Comparison of ENCODE assay signal across 8 mouse cellular contexts in the genomic region with DNA sequence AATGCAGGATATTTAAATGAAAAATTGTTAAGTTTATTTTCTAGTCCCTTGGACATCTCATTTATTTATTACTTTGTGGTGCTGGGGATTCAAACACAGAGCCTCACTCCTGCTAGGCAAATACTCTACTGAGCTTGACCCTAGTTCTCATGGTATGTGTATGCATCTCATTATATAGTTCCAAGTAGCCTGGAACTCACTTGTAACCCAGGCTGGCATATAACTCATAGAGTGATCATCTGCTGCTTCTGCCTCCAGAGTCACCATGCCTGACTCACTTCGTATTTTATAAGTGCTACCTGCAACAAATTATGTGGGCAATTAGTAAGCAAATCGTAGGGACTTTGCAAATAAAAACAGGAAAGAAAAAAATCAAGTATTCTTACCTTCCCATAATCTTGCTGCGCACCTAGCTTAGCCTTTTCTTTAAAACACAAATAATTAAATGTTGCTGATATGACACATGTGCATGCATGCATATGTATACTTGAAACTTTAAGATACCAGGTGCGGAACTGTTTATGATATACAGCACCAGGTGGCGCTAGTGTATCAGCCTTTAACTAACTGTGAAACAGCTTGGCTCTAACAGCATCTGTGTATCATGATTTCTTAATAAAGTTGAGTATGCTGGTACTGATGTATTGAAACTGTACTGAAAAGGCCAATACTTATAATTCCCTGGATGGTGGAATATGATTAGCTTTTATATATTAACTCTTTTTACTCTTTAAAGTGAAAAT. TPM values are rescaled to one million over a fixed set of nuclear protein-coding genes. Genes with fewer than 3 reads are reported as not detected.
DNase-seq lines count a peak whose midpoint lies in the region; ATAC-seq lines count a peak whose summit lies in the region.
"Had no signal": no experiment of that assay in that cellular context is flagged by ENCODE, and none has a peak within 500 bp of the region (broad histone marks: within the 10 kb centered on the region; RNA-seq: fewer than 3 reads in every experiment).

No protein-coding gene starts in this region.

- ATAC-seq in forebrain, embryonic 11.5 days (replicated peaks; ENCODE audit: low FRiP score) = peak; percentile 64; the same call in 1 of the 2 replicates
- ATAC-seq in hindbrain, embryonic 16.5 days = peak; percentile 74; the same call in 1 of the 2 replicates

- 40% methylated on average over 5 of the region's 5 CpGs for WGBS in forebrain, embryonic 11.5 days
- WGBS in hindbrain, embryonic 16.5 days = 37% methylated on average over 5 of the region's 5 CpGs

- H3K9ac ChIP-seq in forebrain, embryonic 11.5 days (ENCODE audit: low read length) = no peak overlapping the region
- H3K9ac ChIP-seq in hindbrain, embryonic 16.5 days (ENCODE audit: low read depth, low read length) = no peak overlapping the region
- H3K9ac ChIP-seq: lung, embryonic 15.5 days had no signal

- no peaks in the 10 kb centered on the region for H3K9me3 ChIP-seq in forebrain, embryonic 11.5 days (ENCODE audit: control insufficient read depth, low read length)
- H3K9me3 ChIP-seq in hindbrain, embryonic 16.5 days (ENCODE audit: control insufficient read depth, low read length) = no peaks in the 10 kb centered on the region
- H3K9me3 ChIP-seq: lung, embryonic 15.5 days had no signal

- H3K27ac ChIP-seq in forebrain, embryonic 11.5 days (ENCODE audit: low read depth, low read length) = no peak overlapping the region
- H3K27ac ChIP-seq in hindbrain, embryonic 16.5 days (ENCODE audit: low read depth, low read length) = no peak overlapping the region
- H3K27ac ChIP-seq: lung, embryonic 15.5 days had no signal

- H3K4me2 ChIP-seq in forebrain, embryonic 11.5 days (ENCODE audit: low read depth, low read length, severe bottlenecking) = no peak overlapping the region
- no peak overlapping the region for H3K4me2 ChIP-seq in hindbrain, embryonic 16.5 days (ENCODE audit: low read length)
- H3K4me2 ChIP-seq: lung, embryonic 15.5 days had no signal

- H3K4me1 ChIP-seq in forebrain, embryonic 11.5 days (replicated peaks; ENCODE audit: control insufficient read depth, insufficient read depth, low read length) = no peaks in the 10 kb centered on the region
- no peaks in the 10 kb centered on the region for H3K4me1 ChIP-seq in hindbrain, embryonic 16.5 days (ENCODE audit: control insufficient read depth, insufficient read depth, low read depth, low read length)
- H3K4me1 ChIP-seq: lung, embryonic 15.5 days had no signal

- H3K4me3 ChIP-seq in forebrain, embryonic 11.5 days (ENCODE audit: low read depth, low read length) = no peak overlapping the region
- H3K4me3 ChIP-seq in hindbrain, embryonic 16.5 days (ENCODE audit: low read length) = no peak overlapping the region
- H3K4me3 ChIP-seq: lung, embryonic 15.5 days had no signal

- peak; percentile 44 for DNase-seq in Muller cell, postnatal 12 days (ENCODE audit: inconsistent ontology term)
- peak; percentile 14 for DNase-seq in brain, embryonic 18.5 days (ENCODE audit: low read depth, low spot score)
- DNase-seq in forebrain, embryonic 11.5 days (ENCODE audit: low spot score) = peak; percentile 65
- DNase-seq in layer of hippocampus, postnatal 14 days (ENCODE audit: low spot score in 2 of 2) = peak; percentile 29 to 73
- DNase-seq in lung, postnatal 25 days (ENCODE audit: low spot score) = peak; percentile 82
- peak; percentile 62 for DNase-seq in right cerebral cortex, postnatal 14 days

- no peaks in the 10 kb centered on the region for H3K27me3 ChIP-seq in forebrain, embryonic 11.5 days (ENCODE audit: control insufficient read depth, insufficient read depth, low read length)
- no peaks in the 10 kb centered on the region for H3K27me3 ChIP-seq in hindbrain, embryonic 16.5 days (replicated peaks; ENCODE audit: control insufficient read depth, insufficient read depth, low read length)
- H3K27me3 ChIP-seq: lung, embryonic 15.5 days had no signal

- H3K36me3 ChIP-seq in forebrain, embryonic 11.5 days (ENCODE audit: control insufficient read depth, insufficient read depth, low read length) = no peaks in the 10 kb centered on the region
- H3K36me3 ChIP-seq in hindbrain, embryonic 16.5 days (ENCODE audit: control insufficient read depth, insufficient read depth, low read length) = no peaks in the 10 kb centered on the region
- H3K36me3 ChIP-seq: lung, embryonic 15.5 days had no signal

RNA-seq across cellular contexts. Expression of gene Rnase9, which starts 15.1 kb away (rescaled TPM):
- not detected in 2 replicates for polyA plus RNA-seq in forebrain, embryonic 11.5 days (2014; fragmentation: Nextera tagmentation; extraction: Ambion mirVana)
- polyA plus RNA-seq in hindbrain, embryonic 16.5 days (2015; fragmentation: Nextera tagmentation; extraction: Ambion mirVana) = not detected in 2 replicates
- total RNA-seq in layer of hippocampus, postnatal 14 days (2021) = not detected
- polyA plus RNA-seq: lung, embryonic 15.5 days had no signal

RNA-seq across cellular contexts. Expression of gene Rnase10, which starts 19.0 kb away (rescaled TPM):
- not detected in 2 replicates for polyA plus RNA-seq in forebrain, embryonic 11.5 days (2014; fragmentation: Nextera tagmentation; extraction: Ambion mirVana)
- polyA plus RNA-seq in hindbrain, embryonic 16.5 days (2015; fragmentation: Nextera tagmentation; extraction: Ambion mirVana) = 0.10 TPM in 2 replicates
- under 1 TPM; 0.24 to 0.35 TPM for total RNA-seq in layer of hippocampus, postnatal 14 days (2021)

RNA-seq across cellular contexts. Expression of gene Rnase11, which starts 23.4 kb away (rescaled TPM):
- polyA plus RNA-seq in forebrain, embryonic 11.5 days (2014; fragmentation: Nextera tagmentation; extraction: Ambion mirVana) = not detected in 2 replicates
- not detected in 2 replicates for polyA plus RNA-seq in hindbrain, embryonic 16.5 days (2015; fragmentation: Nextera tagmentation; extraction: Ambion mirVana)
- not detected for total RNA-seq in layer of hippocampus, postnatal 14 days (2021)
- polyA plus RNA-seq: lung, embryonic 15.5 days had no signal

RNA-seq across cellular contexts. Expression of gene Rnase12, which starts 30.9 kb away (rescaled TPM):
- polyA plus RNA-seq in forebrain, embryonic 11.5 days (2014; fragmentation: Nextera tagmentation; extraction: Ambion mirVana) = not detected in 2 replicates
- polyA plus RNA-seq in hindbrain, embryonic 16.5 days (2015; fragmentation: Nextera tagmentation; extraction: Ambion mirVana) = not detected in 2 replicates
- total RNA-seq in layer of hippocampus, postnatal 14 days (2021) = not detected
- polyA plus RNA-seq: lung, embryonic 15.5 days had no signal

RNA-seq across cellular contexts. Expression of gene Olfr750, which starts 47.7 kb away (rescaled TPM):
- 0.04 TPM in 1 of 2 replicates, not detected in the other for polyA plus RNA-seq in forebrain, embryonic 11.5 days (2014; fragmentation: Nextera tagmentation; extraction: Ambion mirVana)
- polyA plus RNA-seq in hindbrain, embryonic 16.5 days (2015; fragmentation: Nextera tagmentation; extraction: Ambion mirVana) = 0.03 TPM in 1 of 2 replicates, not detected in the other
- total RNA-seq in layer of hippocampus, postnatal 14 days (2021) = not detected
- polyA plus RNA-seq: lung, embryonic 15.5 days had no signal

Comparison
In these comparisons a context has a peak if more than half of its experiments do, and no peak if none do; other contexts are left out.
1. DNase-seq: peak in every context shown above with its lines; median percentile 82 in lung, postnatal 25 days; 65 in forebrain, embryonic 11.5 days; 62 in right cerebral cortex, postnatal 14 days; 51 in layer of hippocampus, postnatal 14 days; 44 in Muller cell, postnatal 12 days; 14 in brain, embryonic 18.5 days.